Mouse (Mus musculus) G1E (cell line): Measurements from ENCODE around the gene Olfr1368. TPM values are rescaled to one million over a fixed set of nuclear protein-coding genes. Genes with fewer than 3 reads are reported as not detected.

Source experiments
- ATAC-seq: 2 replicates; pipeline ENCODE4 v1.8.0; 2016; ENCODE audit warnings: mild to moderate bottlenecking; ENCODE audit not compliant: insufficient number of reproducible peaks, poor library complexity, low FRiP score, severe bottlenecking; ENCODE audit errors: extremely low read depth
- DNase-seq: peaks from one replicate; pipeline ENCODE4 v3.0.0; 2012; ENCODE audit warnings: low spot score
- H3K27me3 ChIP-seq: 2 replicates; pipeline ENCODE4 v1.6.1; 2012; ENCODE audit warnings: mild to moderate bottlenecking, low read length, inconsistent platforms; ENCODE audit not compliant: insufficient read depth
- H3K36me3 ChIP-seq: replicated peaks from 2 replicates; pipeline ENCODE3; 2012; ENCODE audit warnings: mild to moderate bottlenecking, inconsistent platforms
- H3K4me1 ChIP-seq: 2 replicates; pipeline ENCODE4 v1.6.1; 2012; ENCODE audit warnings: low read depth, low read length, inconsistent platforms, mixed read lengths; ENCODE audit not compliant: insufficient read depth
- H3K4me3 ChIP-seq: 2 replicates; pipeline ENCODE4 v1.5.1; 2012; ENCODE audit warnings: low read depth, mild to moderate bottlenecking, inconsistent platforms, low read length, moderate library complexity, mixed read lengths
- H3K9me3 ChIP-seq: replicated peaks from 2 replicates; pipeline ENCODE4 v1.6.1; 2012; ENCODE audit warnings: inconsistent platforms
- CTCF ChIP-seq: IDR thresholded peaks from 2 replicates; pipeline ENCODE4 v1.5.1; 2012; ENCODE audit warnings: low read depth, low read length, inconsistent platforms, mixed read lengths
- GATA1 ChIP-seq: IDR thresholded peaks from 2 replicates; pipeline ENCODE4 v1.6.1; 2012; ENCODE audit warnings: borderline replicate concordance, low read length, inconsistent platforms, mixed read lengths
- GATA2 ChIP-seq: IDR thresholded peaks from 2 replicates; pipeline ENCODE4 v1.6.1; 2012; ENCODE audit warnings: low read depth, low read length, inconsistent platforms, borderline replicate concordance
- POLR2AphosphoS5 ChIP-seq: IDR thresholded peaks from 2 replicates; pipeline ENCODE4 v1.6.1; 2012; ENCODE audit warnings: low read depth, low read length, inconsistent platforms; ENCODE audit not compliant: insufficient replicate concordance
- TAL1 ChIP-seq: conservative IDR thresholded peaks from 2 replicates; pipeline ENCODE4 v1.6.1; 2012; ENCODE audit warnings: low read depth, low read length, inconsistent platforms, mixed read lengths
- polyA plus RNA-seq: library from polyadenylated mRNA; stranded (reverse); fragments of >175 nt; gene quantifications from 2 replicates; pipeline ENCODE4 v1.2.3, GENCODE M21; 2012
- total RNA-seq, 2 experiments: library from RNA; stranded (forward) in 1 of 2; stranded (reverse) in 1 of 2; fragments of 200-1000 nt in 1 of 2; fragments of >200 nt in 1 of 2; fragmentation: Nextera tagmentation in 1 of 2; gene quantifications; 2 replicates each; pipeline ENCODE4 v1.2.3; 2014 to 2017

The Olfr1368 gene
- total RNA-seq (2014; fragmentation: Nextera tagmentation) (not detected in 2 replicates), total RNA-seq (2017) (0.11 TPM in 1 of 2 replicates, not detected in the other), polyA plus RNA-seq (not detected in 2 replicates)

GRCm38 (mm10) chr13:21145767-21146166 is at the start of gene Olfr1368:
Gene Olfr1368 (minus strand): TSS chr13:21145867.
- H3K4me3 ChIP-seq, result no peak within 1 kb of the TSS
- TF ChIP-seq GATA1 (no peak), GATA2 (no peak), TAL1 (no peak), CTCF (no peak), POLR2AphosphoS5 (no peak)
- no peaks in the 10 kb centered on the region for H3K36me3 ChIP-seq
- H3K9me3 ChIP-seq, result no peaks in the 10 kb centered on the region
- H3K4me1 ChIP-seq, result peaks cover 6% of the 10 kb centered on the region; the same call in 1 of the 2 replicates
- ATAC-seq, result no peak
- peaks cover 5% of the 10 kb centered on the region; the same call in 1 of the 2 replicates for H3K27me3 ChIP-seq
- no peak for DNase-seq

GRCm38 (mm10) chr13:21185521-21185920 is 39.9 kb upstream of the Olfr1368 start:
- Histone ChIP-seq H3K27me3 (no peaks in the 10 kb centered on the region), H3K9me3 (no peaks in the 10 kb centered on the region), H3K4me1 (peaks cover 52% of the 10 kb centered on the region), H3K4me3 (no peak overlapping the region), H3K36me3 (peaks cover 97% of the 10 kb centered on the region)
- no peak for DNase-seq
- TF ChIP-seq CTCF (no peak), POLR2AphosphoS5 (no peak), GATA1 (no peak), TAL1 (no peak), GATA2 (no peak)
- no peak for ATAC-seq

- H3K36me3 ChIP-seq, result peaks cover 78% of the 10 kb centered on the region
- DNase-seq (no peak), ATAC-seq (no peak)
- TF ChIP-seq TAL1, result no peak
- H3K27me3 ChIP-seq, result no peaks in the 10 kb centered on the region
- H3K9me3 ChIP-seq, result no peaks in the 10 kb centered on the region
- H3K4me1 ChIP-seq, result peaks cover 54% of the 10 kb centered on the region
- peak overlapping the region; percentile 31; the same call in 1 of the 2 replicates for H3K4me3 ChIP-seq
These were observed 38.0 kb upstream of the Olfr1368 start for GRCm38 (mm10) chr13:21183661-21184060.

GRCm38 (mm10) chr13:21183066-21183465 is 37.4 kb upstream of the Olfr1368 start:
- Histone ChIP-seq H3K4me1 (peaks cover 60% of the 10 kb centered on the region), H3K36me3 (peaks cover 72% of the 10 kb centered on the region), H3K4me3 (peak overlapping the region; percentile 37; the same call in 1 of the 2 replicates), H3K27me3 (no peaks in the 10 kb centered on the region), H3K9me3 (no peaks in the 10 kb centered on the region)
- TF ChIP-seq CTCF, result no peak
- DNase-seq (no peak), ATAC-seq (no peak)

GRCm38 (mm10) chr13:21181996-21182395 is 36.3 kb upstream of the Olfr1368 start:
- DNase-seq (no peak), ATAC-seq (no peak)
- H3K4me3 ChIP-seq, result peak overlapping the region; percentile 100
- no peak for TF ChIP-seq POLR2AphosphoS5
- TF ChIP-seq CTCF, result no peak
- TF ChIP-seq GATA2, result no peak
- no peak for TF ChIP-seq GATA1
- TF ChIP-seq TAL1, result no peak
- no peaks in the 10 kb centered on the region for H3K9me3 ChIP-seq
- H3K36me3 ChIP-seq, result peaks cover 62% of the 10 kb centered on the region
- H3K4me1 ChIP-seq, result peaks cover 66% of the 10 kb centered on the region
- H3K27me3 ChIP-seq, result no peaks in the 10 kb centered on the region

- H3K4me3 ChIP-seq, result peak overlapping the region; percentile 100
- ATAC-seq (no peak), DNase-seq (peak; percentile 59)
- peaks cover 50% of the 10 kb centered on the region for H3K36me3 ChIP-seq
- H3K27me3 ChIP-seq, result no peaks in the 10 kb centered on the region
- TF ChIP-seq POLR2AphosphoS5, result no peak
- no peak for TF ChIP-seq TAL1
- no peak for TF ChIP-seq CTCF
- no peak for TF ChIP-seq GATA2
- no peak for TF ChIP-seq GATA1
- H3K9me3 ChIP-seq, result no peaks in the 10 kb centered on the region
- peaks cover 62% of the 10 kb centered on the region for H3K4me1 ChIP-seq
These were observed 35.2 kb upstream of the Olfr1368 start for GRCm38 (mm10) chr13:21180551-21181530.
